Mouse (Mus musculus): Measurements from ENCODE around the gene Tsen54. TPM values are rescaled to one million over a fixed set of nuclear protein-coding genes. Genes with fewer than 3 reads are reported as not detected.
A peak's percentile ranks its signal among the peaks of the same experiment; 100 is the strongest.

Tsen54 gene
- polyA plus RNA-seq, 1 experiment, result 40.8 TPM

DNA sequence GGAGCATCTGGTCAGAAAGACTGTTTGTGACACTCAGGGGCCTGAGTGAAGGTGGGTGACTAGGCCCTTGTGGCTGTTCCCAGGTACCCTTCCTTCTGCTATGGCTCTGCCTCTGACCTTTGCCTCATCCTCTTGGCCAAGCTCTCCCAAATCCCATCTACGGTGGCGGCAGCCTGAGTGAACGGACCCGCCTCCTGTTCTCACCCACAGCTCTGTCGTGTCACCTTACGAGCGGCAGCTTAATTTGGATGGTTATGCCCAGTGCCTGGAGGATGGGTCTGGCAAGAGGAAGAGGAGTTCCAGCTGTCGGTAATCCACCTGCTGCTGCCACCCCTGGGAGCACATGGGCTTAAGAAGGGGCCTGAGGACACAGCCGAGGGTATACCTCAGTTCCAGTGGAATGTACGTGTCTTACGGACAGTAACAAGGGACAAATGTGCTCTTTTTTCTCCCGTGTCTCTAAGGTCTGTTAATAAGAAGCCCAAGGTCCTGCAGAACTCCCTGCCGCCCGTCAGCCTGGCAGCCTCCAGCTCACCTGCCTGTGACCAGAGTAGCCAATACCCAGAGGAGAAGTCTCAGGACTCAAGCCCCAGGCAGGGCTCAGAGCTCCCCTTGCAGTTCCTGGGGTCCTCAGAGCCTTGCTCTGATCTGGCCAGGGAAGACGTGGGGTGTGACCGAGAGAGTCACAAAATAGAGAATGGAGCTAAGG, 5.5 kb downstream of the Tsen54 start:
- 89% methylated on average over 16 of the region's 16 CpGs for WGBS
- TF ChIP-seq POLR2A (IDR thresholded peaks at IDR 0.05; ENCODE audit: low read depth, low read length) (no peak), CTCF (IDR thresholded peaks at IDR 0.05; ENCODE audit: extremely low read depth, insufficient read length, insufficient replicate concordance, low read depth, low read length) (no peak)
- H3K27ac ChIP-seq (ENCODE audit: insufficient read depth, low read depth, low read length), result no peak overlapping the region
- peaks cover 18% of the 10 kb centered on the region for H3K36me3 ChIP-seq (ENCODE audit: control insufficient read depth, insufficient read depth, low read length)
- no peaks in the 10 kb centered on the region for H3K27me3 ChIP-seq (ENCODE audit: control insufficient read depth, insufficient read depth, low read length)
- peaks cover 5% of the 10 kb centered on the region for H3K4me1 ChIP-seq (ENCODE audit: control insufficient read depth, insufficient read depth, insufficient read length, low read length)
- H3K4me3 ChIP-seq (ENCODE audit: low read depth, low read length), result no peak overlapping the region

GRCm38 (mm10) chr11:115821001-115821400, 6.5 kb downstream of the Tsen54 start:
- no peak for TF ChIP-seq POLR2A (IDR thresholded peaks at IDR 0.05; ENCODE audit: low read depth, low read length)
- no peak for TF ChIP-seq CTCF (IDR thresholded peaks at IDR 0.05; ENCODE audit: extremely low read depth, insufficient read length, insufficient replicate concordance, low read depth, low read length)
- Histone ChIP-seq H3K4me1 (ENCODE audit: control insufficient read depth, insufficient read depth, insufficient read length, low read length) (peaks cover 3% of the 10 kb centered on the region; the same call in 1 of the 2 replicates), H3K4me3 (ENCODE audit: low read depth, low read length) (no peak overlapping the region), H3K36me3 (ENCODE audit: control insufficient read depth, insufficient read depth, low read length) (peaks cover 18% of the 10 kb centered on the region), H3K27me3 (ENCODE audit: control insufficient read depth, insufficient read depth, low read length) (no peaks in the 10 kb centered on the region), H3K27ac (ENCODE audit: insufficient read depth, low read depth, low read length) (no peak overlapping the region)
- 60% methylated on average over 4 of the region's 4 CpGs for WGBS

GRCm38 (mm10) chr11:115823774-115824740, 9.5 kb downstream of the Tsen54 start, which contains the start of gene Llgl2:
TSS of gene Llgl2 (plus strand) at chr11:115824049.
- peaks cover 11% of the 10 kb centered on the region for H3K4me1 ChIP-seq (ENCODE audit: control insufficient read depth, insufficient read depth, insufficient read length, low read length)
- no peaks in the 10 kb centered on the region for H3K27me3 ChIP-seq (ENCODE audit: control insufficient read depth, insufficient read depth, low read length)
- under 1% methylated on average over 87 of the region's 87 CpGs for WGBS
- peak within 1 kb of the TSS; percentile 80 for H3K4me3 ChIP-seq (ENCODE audit: low read depth, low read length)
- H3K27ac ChIP-seq (ENCODE audit: insufficient read depth, low read depth, low read length), result peak within 1 kb of the TSS; percentile 91
- TF ChIP-seq CTCF (IDR thresholded peaks at IDR 0.05; ENCODE audit: extremely low read depth, insufficient read length, insufficient replicate concordance, low read depth, low read length), result no peak
- peak; percentile 83 for TF ChIP-seq POLR2A (IDR thresholded peaks at IDR 0.05; ENCODE audit: low read depth, low read length)
- H3K36me3 ChIP-seq (ENCODE audit: control insufficient read depth, insufficient read depth, low read length), result peaks cover 18% of the 10 kb centered on the region

DNA sequence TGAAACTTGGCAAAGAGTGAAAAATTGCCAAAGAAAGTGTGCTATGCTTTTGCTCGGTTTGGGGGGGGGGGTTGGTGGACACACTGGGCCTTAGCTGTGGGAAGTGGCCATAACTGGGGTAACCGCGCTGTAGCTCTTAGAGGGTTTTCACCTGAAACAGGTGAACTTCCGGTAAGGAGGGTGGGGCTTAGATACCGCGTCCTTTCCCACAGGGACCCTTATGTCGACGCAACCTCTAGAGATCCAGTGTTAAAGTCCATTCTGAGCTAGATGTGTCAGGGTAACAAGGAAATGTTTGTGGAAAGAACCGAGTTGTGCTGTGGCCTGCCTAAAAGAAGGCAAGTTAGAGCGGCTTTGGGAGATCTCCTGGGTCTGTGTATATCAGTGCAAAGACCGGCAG, 10.3 kb downstream of the Tsen54 start:
- Histone ChIP-seq H3K27ac (ENCODE audit: insufficient read depth, low read depth, low read length) (peak overlapping the region; percentile 91), H3K27me3 (ENCODE audit: control insufficient read depth, insufficient read depth, low read length) (no peaks in the 10 kb centered on the region), H3K36me3 (ENCODE audit: control insufficient read depth, insufficient read depth, low read length) (peaks cover 17% of the 10 kb centered on the region), H3K4me3 (ENCODE audit: low read depth, low read length) (peak overlapping the region; percentile 80), H3K4me1 (ENCODE audit: control insufficient read depth, insufficient read depth, insufficient read length, low read length) (peaks cover 13% of the 10 kb centered on the region)
- 8% methylated on average over 11 of the region's 11 CpGs for WGBS
- TF ChIP-seq CTCF (IDR thresholded peaks at IDR 0.05; ENCODE audit: extremely low read depth, insufficient read length, insufficient replicate concordance, low read depth, low read length) (no peak), POLR2A (IDR thresholded peaks at IDR 0.05; ENCODE audit: low read depth, low read length) (no peak)

- peaks cover 19% of the 10 kb centered on the region for H3K4me1 ChIP-seq (ENCODE audit: control insufficient read depth, insufficient read depth, insufficient read length, low read length)
- 67% methylated on average over 5 of the region's 5 CpGs for WGBS
- no peak overlapping the region for H3K27ac ChIP-seq (ENCODE audit: insufficient read depth, low read depth, low read length)
- no peak for TF ChIP-seq POLR2A (IDR thresholded peaks at IDR 0.05; ENCODE audit: low read depth, low read length)
- TF ChIP-seq CTCF (IDR thresholded peaks at IDR 0.05; ENCODE audit: extremely low read depth, insufficient read length, insufficient replicate concordance, low read depth, low read length), result no peak
- no peaks in the 10 kb centered on the region for H3K27me3 ChIP-seq (ENCODE audit: control insufficient read depth, insufficient read depth, low read length)
- peaks cover 6% of the 10 kb centered on the region; the same call in 1 of the 2 replicates for H3K36me3 ChIP-seq (ENCODE audit: control insufficient read depth, insufficient read depth, low read length)
- no peak overlapping the region for H3K4me3 ChIP-seq (ENCODE audit: low read depth, low read length)
Observed at GRCm38 (mm10) chr11:115826487-115826886, 12.0 kb downstream of the Tsen54 start.

- 43% methylated on average over 6 of the region's 6 CpGs for WGBS
Observed at GRCm38 (mm10) chr11:115827624-115828023, 13.1 kb downstream of the Tsen54 start.

More at GRCm38 (mm10) chr11:115827624-115828023, 13.1 kb downstream of the Tsen54 start:
- no peaks in the 10 kb centered on the region for H3K27me3 ChIP-seq (ENCODE audit: control insufficient read depth, insufficient read depth, low read length)
- H3K36me3 ChIP-seq (ENCODE audit: control insufficient read depth, insufficient read depth, low read length), result peaks cover 6% of the 10 kb centered on the region; the same call in 1 of the 2 replicates
- no peak overlapping the region for H3K4me3 ChIP-seq (ENCODE audit: low read depth, low read length)
- TF ChIP-seq POLR2A (IDR thresholded peaks at IDR 0.05; ENCODE audit: low read depth, low read length) (no peak), CTCF (IDR thresholded peaks at IDR 0.05; ENCODE audit: extremely low read depth, insufficient read length, insufficient replicate concordance, low read depth, low read length) (no peak)
- no peak overlapping the region for H3K27ac ChIP-seq (ENCODE audit: insufficient read depth, low read depth, low read length)
- H3K4me1 ChIP-seq (ENCODE audit: control insufficient read depth, insufficient read depth, insufficient read length, low read length), result peaks cover 30% of the 10 kb centered on the region

Measured in small intestine, adult 2 months (tissue).